ENCODE assay signal across 10 mouse cellular contexts in the genomic region with DNA sequence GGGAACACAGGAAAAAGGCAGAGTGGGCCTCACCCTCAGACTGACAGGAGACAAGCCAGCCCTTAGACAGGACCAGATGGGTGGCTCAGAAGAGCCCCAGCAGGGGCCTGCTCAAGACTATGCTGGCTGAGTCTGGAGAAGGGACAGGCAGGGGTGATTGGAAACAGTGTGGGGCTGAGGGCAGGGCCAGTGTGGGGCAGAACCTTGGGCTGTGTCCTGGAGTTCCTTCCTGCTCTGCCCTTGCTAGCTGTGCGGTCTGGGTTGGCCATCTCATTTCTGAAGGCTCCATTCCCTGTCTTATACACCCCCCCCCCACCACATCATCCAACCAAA.
DNase-seq lines count a peak whose midpoint lies in the region; ATAC-seq and TF ChIP-seq lines count a peak whose summit lies in the region.
"Had no signal": no experiment of that assay in that cellular context is flagged by ENCODE, and none has a peak within 500 bp of the region (broad histone marks: within the 10 kb centered on the region; RNA-seq: fewer than 3 reads in every experiment).

No protein-coding gene starts in this region.

- no peaks in the 10 kb centered on the region for H3K36me3 ChIP-seq in forebrain, embryonic 13.5 days (ENCODE audit: poor library complexity, severe bottlenecking)
- no peaks in the 10 kb centered on the region for H3K36me3 ChIP-seq in forebrain, embryonic 12.5 days (replicated peaks)
- H3K36me3 ChIP-seq in embryonic facial prominence, embryonic 13.5 days: no peaks in the 10 kb centered on the region
- no peaks in the 10 kb centered on the region for H3K36me3 ChIP-seq in limb, embryonic 14.5 days (ENCODE audit: control insufficient read depth, insufficient read depth, low read length)

- no peak for TF ChIP-seq CTCF in layer of hippocampus, adult 2 months (conservative IDR thresholded peaks at IDR 0.05)

- no peak for DNase-seq in layer of hippocampus, adult 2 months (ENCODE audit: low spot score in 2 of 2)
- no peak for DNase-seq in layer of hippocampus, postnatal 14 days (ENCODE audit: low spot score in 2 of 2)
- DNase-seq in limb, embryonic 14.5 days (ENCODE audit: low spot score): no peak
- no peak for DNase-seq in c-Kit-positive CD71-positive TER-119-positive erythroid progenitor cells, embryonic 14.5 days (ENCODE audit: low spot score)
- DNase-seq in urinary bladder, postnatal 4 days (ENCODE audit: low spot score in 2 of 2): no peak
- DNase-seq: cerebellum, postnatal 36 days; kidney, adult 11 months had no signal

- H3K4me1 ChIP-seq in forebrain, embryonic 13.5 days: peaks cover 45% of the 10 kb centered on the region
- peaks cover 17% of the 10 kb centered on the region for H3K4me1 ChIP-seq in forebrain, embryonic 12.5 days
- H3K4me1 ChIP-seq in embryonic facial prominence, embryonic 13.5 days: peaks cover 43% of the 10 kb centered on the region
- H3K4me1 ChIP-seq in limb, embryonic 14.5 days (ENCODE audit: control insufficient read depth, insufficient read depth, low read length): peaks cover 14% of the 10 kb centered on the region

- ATAC-seq in forebrain, embryonic 13.5 days: peak; percentile 48; the same call in 1 of the 2 replicates
- no peak for ATAC-seq in forebrain, embryonic 12.5 days (ENCODE audit: low FRiP score)
- ATAC-seq in embryonic facial prominence, embryonic 13.5 days (ENCODE audit: insufficient number of reproducible peaks, insufficient read depth, low FRiP score, low TSS enrichment, low read depth): 0 out of 2 replicates have a peak, but pooled peaks have one; percentile 48
- no peak for ATAC-seq in limb, embryonic 14.5 days (ENCODE audit: low FRiP score, low read depth)

- 80% methylated on average over 1 of the region's 1 CpGs for whole genome bisulfite sequencing in forebrain, embryonic 13.5 days
- WGBS in forebrain, embryonic 12.5 days: 83% methylated on average over 1 of the region's 1 CpGs
- 53% methylated on average over 1 of the region's 1 CpGs for WGBS in embryonic facial prominence, embryonic 13.5 days
- 100% methylated on average over 1 of the region's 1 CpGs for WGBS in limb, embryonic 14.5 days

- TF ChIP-seq POLR2A in limb, embryonic 14.5 days (IDR thresholded peaks at IDR 0.05; ENCODE audit: borderline replicate concordance, extremely low read depth, insufficient read depth, insufficient read length): no peak

- H3K4me3 ChIP-seq in forebrain, embryonic 13.5 days: no peak overlapping the region
- no peak overlapping the region for H3K4me3 ChIP-seq in forebrain, embryonic 12.5 days (replicated peaks)
- no peak overlapping the region for H3K4me3 ChIP-seq in layer of hippocampus, adult 2 months
- no peak overlapping the region for H3K4me3 ChIP-seq in embryonic facial prominence, embryonic 13.5 days
- no peak overlapping the region for H3K4me3 ChIP-seq in limb, embryonic 14.5 days (replicated peaks; ENCODE audit: low read length)

- peak overlapping the region; percentile 30; the same call in 1 of the 2 replicates for H3K9ac ChIP-seq in forebrain, embryonic 13.5 days
- H3K9ac ChIP-seq in forebrain, embryonic 12.5 days: no peak overlapping the region
- no peak overlapping the region for H3K9ac ChIP-seq in embryonic facial prominence, embryonic 13.5 days
- H3K9ac ChIP-seq in limb, embryonic 14.5 days (ENCODE audit: low read depth, low read length, severe bottlenecking): no peak overlapping the region

- H3K9me3 ChIP-seq in forebrain, embryonic 13.5 days (replicated peaks): no peaks in the 10 kb centered on the region
- no peaks in the 10 kb centered on the region for H3K9me3 ChIP-seq in forebrain, embryonic 12.5 days
- no peaks in the 10 kb centered on the region for H3K9me3 ChIP-seq in embryonic facial prominence, embryonic 13.5 days
- H3K9me3 ChIP-seq in limb, embryonic 14.5 days (ENCODE audit: control insufficient read depth, low read length): 0 out of 2 replicates have a peak, but pooled peaks cover 4% of the 10 kb centered on the region

- H3K27ac ChIP-seq in forebrain, embryonic 13.5 days: peak overlapping the region; percentile 32; the same call in 1 of the 2 replicates
- no peak overlapping the region for H3K27ac ChIP-seq in forebrain, embryonic 12.5 days
- peak overlapping the region; percentile 85 for H3K27ac ChIP-seq in layer of hippocampus, adult 2 months
- peak overlapping the region; percentile 83 for H3K27ac ChIP-seq in embryonic facial prominence, embryonic 13.5 days
- 0 out of 2 replicates have a peak overlapping the region, but pooled peaks have one; percentile 43 for H3K27ac ChIP-seq in limb, embryonic 14.5 days (replicated peaks; ENCODE audit: low read depth, low read length)

- no peak overlapping the region for H3K4me2 ChIP-seq in forebrain, embryonic 13.5 days
- no peak overlapping the region for H3K4me2 ChIP-seq in forebrain, embryonic 12.5 days
- peak overlapping the region; percentile 21; the same call in 1 of the 2 replicates for H3K4me2 ChIP-seq in embryonic facial prominence, embryonic 13.5 days
- H3K4me2 ChIP-seq in limb, embryonic 14.5 days (replicated peaks; ENCODE audit: low read depth, low read length, severe bottlenecking): no peak overlapping the region

- peaks cover 21% of the 10 kb centered on the region for H3K27me3 ChIP-seq in forebrain, embryonic 13.5 days
- H3K27me3 ChIP-seq in forebrain, embryonic 12.5 days: peaks cover 27% of the 10 kb centered on the region
- no peaks in the 10 kb centered on the region for H3K27me3 ChIP-seq in embryonic facial prominence, embryonic 13.5 days
- no peaks in the 10 kb centered on the region for H3K27me3 ChIP-seq in limb, embryonic 14.5 days (ENCODE audit: control insufficient read depth, insufficient read depth, low read length)

Comparison
In these comparisons a context has a peak if more than half of its experiments do, and no peak if none do; other contexts are left out.
1. ATAC-seq: peak in forebrain, embryonic 13.5 days (single experiment) and embryonic facial prominence, embryonic 13.5 days (single experiment); none in forebrain, embryonic 12.5 days (single experiment) and limb, embryonic 14.5 days (single experiment).